Mouse (Mus musculus): ENCODE results near the gene Hoxc4.

DNA sequence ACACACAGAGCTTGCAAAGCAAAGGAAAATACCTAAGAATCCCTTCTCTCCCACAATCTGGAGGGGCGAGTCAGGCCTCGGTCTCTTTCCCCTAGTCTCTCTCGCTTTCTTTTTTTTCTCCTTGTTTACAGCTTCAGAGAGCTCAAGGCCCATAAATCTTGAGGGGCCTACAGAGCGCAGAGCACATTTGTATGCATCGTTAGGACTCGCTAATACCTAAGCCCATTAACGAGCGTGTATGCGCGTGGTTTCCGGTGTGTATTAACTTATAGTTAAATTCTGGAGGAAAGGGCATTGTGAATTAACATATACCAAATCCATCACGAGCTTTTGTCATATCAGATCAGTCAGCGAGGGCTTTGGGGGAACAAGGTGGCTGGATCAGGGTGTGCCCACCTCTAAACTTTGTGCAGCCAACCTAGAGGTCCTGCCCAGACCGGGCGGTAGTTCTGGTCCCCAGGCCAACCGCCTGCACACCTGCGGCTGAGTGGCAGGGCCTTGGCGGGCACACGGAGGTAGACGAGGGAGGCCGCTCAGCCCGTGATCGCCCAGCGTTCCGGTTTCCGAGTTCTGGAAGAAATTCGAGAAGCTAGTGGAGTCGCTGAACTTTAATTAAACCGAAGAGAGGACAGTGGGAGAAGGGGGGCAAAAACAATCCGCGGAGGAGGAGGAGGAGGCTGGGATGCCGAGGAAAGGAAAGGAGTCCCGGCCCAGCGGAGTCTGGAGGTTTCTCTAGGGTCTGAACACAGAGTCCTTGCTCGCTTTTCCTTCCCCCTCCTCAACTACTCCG lies 41.8 kb downstream of the Hoxc4 start:
- TF ChIP-seq CTCF (IDR thresholded peaks at IDR 0.05; ENCODE audit: low read depth) (no peak), EP300 (IDR thresholded peaks at IDR 0.05; ENCODE audit: low read depth) (no peak)
